Mouse (Mus musculus): ENCODE measurements around the gene Cryba1.
"Not testable (repeated sequence)": the region's sequence is repeated elsewhere in the genome, so short reads cannot be mapped to it uniquely, and the experiment has no call there.

Cryba1 gene

DNA sequence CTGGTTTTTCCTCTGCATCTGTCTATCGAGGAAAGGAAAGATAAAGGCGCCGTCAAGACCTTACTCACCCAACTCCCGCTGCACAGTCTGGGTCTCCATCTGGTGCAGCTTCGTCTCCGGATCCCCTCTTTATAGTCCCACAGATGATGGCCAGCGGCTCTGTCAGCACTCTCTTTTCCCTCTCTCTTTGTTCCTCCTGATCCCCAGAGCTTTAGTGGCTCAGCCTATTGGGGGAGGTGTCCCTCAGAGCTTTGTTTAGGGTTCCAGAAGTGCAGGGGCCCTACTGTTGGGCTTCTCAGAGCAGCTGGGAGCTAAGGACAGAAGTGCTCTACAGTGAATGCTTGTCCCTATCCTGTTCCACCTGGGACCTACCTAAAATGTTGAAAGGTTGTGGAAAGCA lies at the start of gene Cryba1:
Gene Cryba1, minus strand, starts transcription at position 101 of the 400 bp plus-strand sequence.
- no peak for DNase-seq

DNA sequence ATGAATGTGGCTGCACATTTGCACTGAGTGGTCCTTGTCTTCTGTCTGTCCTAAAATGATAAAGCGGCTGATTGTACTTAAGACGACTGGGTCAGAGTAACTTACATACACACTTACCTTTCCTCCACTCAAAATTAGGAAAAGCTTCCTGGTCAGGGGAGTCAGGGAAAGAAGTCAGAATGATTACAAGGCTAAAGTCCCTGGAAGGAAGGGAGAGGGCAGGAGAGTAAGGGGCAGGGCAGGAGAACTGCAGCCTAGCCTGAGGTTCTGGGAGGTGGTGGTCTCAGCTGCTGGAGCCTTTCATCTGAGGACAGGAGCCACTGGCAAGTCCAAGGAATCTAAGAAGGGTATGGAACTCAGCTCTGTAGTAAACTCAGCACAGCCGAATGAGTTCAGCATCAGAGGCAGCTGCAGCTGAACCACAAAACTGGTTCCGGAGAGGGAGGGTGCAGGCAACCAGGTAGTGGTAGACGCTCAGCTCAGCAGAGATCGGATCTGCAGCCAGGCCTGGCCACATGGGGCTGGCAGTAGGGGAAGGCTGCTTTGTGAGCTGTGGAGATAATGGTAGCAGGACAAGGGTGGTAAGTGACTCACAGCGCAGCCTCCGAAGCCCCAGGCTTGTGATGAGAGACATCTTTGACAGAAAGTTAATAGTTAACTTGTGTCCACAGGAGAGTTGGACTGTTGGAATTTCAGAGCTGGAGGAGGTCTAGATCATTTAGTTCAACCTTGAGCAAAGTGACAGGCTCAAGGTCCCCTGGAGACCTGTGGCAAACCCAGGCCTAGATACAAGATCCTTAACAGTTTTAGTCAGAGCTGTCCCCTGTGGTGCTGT lies 47.0 kb upstream of the Cryba1 start:
- DNase-seq, result no peak

DNA sequence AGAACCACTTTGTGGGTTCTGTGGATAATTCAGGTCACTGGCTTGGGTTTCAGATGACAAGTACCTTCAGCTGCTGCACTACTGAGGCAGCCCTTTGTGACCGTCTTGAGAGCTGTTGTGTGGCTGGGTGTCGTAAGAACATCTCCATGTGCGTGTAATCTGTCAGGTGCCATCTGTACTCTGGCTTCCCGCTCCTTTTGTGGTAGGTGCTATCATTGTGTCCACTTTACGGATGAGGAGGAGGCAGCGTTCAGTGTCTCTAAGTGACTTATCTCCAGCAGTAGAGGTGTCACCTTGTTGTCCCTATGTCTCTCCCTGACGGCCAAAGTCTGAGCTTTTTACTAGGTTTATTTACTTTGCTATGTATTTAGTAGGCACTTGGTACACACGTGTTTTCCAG lies 45.3 kb upstream of the Cryba1 start:
- no peak for DNase-seq

DNA sequence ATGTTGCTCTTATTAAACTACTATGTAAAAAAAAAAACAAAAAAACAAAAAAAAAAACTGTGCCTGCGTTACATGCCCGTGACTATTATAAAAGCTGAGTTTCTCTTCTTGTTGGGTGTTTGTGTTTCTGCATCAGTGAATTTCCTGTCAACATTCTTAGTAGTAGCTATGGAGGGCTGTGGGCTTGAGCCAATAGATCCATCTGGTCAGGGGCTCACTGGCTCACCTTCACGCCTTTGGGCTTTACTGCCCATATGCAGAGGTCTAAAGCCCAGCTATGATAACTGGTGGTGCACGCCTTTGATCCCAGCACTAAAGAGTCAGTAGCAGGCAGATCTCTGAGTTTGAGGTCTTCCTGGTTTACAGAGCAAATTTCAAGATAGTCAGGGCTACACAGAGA lies 44.4 kb upstream of the Cryba1 start:
- DNase-seq, result no peak

DNA sequence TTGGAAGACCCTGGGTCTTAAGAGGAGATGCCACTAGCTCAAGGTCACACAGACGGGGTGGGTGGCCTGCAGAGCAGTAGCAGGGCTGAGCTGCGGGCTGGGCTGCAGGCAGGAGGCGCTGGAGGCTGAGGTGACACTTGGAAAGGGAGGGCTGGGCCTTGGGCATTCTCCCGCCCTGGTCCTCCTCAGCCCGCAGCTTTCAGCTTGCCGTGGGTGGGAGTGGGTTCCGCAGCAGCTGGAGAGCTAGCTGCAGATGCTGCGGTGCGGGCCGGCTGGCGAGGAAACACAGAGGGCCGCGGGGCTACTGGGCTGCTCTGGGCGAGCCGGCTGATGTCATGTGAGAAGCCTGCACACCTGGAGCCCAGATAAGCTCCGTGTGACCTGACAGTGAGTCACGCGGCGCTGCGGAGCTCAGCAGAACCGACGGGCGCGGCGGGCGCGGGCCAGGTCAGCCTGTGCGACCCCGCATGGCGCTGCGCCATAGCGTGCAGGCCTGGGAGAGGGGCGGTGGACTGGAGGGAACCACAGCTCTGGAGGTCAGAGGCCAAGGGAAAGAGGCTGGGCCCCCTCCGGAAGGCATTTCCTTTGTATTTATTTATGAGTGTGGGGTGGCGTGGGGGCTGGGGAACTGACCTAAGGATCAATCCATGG lies 41.4 kb upstream of the Cryba1 start:
- DNase-seq, result peak; percentile 45

DNA sequence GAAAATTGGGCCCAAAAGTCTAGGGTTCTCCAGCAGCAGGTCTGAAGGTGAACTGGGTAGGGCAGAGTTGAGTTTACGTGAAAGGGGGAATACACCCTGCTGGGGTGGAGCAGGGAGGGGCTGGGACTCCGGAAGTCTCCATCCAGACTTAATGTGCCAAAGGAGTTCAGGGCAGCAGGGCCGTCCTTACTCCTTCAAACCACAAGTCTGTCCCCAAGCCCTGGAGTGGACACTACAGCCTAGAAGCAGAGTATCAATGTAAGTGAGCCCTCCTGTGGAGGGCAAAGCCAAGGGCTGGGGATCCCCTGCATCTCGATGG lies 40.3 kb upstream of the Cryba1 start:
- DNase-seq, result no peak

DNA sequence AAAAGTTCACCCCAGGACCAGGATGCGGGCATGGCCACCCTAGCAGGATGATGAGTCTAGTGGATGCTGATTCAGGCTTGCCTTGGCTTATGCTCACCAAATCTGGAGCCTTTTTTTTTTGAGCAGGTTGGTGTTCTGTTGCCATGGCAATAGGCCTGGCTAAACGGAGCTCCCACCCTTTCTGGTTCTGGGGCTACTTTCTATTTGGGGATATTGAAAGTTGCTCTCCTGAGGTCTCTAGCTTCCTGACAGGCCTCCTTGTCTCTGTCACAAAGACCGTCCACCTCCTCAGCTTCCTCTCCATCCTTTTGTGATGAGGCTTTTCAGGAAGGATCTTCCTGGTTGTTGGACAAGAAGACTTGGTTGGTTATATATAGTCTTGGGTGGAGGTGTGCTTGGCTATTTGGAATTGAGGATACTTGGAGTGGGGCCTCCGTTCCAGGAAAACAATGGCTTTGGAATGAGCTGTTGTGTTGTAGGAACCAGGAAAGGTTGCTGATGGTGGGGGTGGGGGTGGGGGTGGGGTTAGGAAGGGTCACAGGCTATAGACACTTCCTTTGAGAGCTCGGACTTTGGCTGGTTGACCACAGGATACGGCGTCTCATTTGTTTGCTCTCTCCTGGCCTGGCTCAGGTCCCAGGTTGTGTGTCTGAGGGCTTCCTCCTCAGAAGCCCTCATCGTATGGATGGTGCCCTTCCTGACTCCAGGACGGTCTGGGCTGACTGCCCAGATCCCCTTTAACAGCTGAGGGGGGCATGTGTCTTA lies 39.8 kb upstream of the Cryba1 start:
- DNase-seq, result peak; percentile 74

DNA sequence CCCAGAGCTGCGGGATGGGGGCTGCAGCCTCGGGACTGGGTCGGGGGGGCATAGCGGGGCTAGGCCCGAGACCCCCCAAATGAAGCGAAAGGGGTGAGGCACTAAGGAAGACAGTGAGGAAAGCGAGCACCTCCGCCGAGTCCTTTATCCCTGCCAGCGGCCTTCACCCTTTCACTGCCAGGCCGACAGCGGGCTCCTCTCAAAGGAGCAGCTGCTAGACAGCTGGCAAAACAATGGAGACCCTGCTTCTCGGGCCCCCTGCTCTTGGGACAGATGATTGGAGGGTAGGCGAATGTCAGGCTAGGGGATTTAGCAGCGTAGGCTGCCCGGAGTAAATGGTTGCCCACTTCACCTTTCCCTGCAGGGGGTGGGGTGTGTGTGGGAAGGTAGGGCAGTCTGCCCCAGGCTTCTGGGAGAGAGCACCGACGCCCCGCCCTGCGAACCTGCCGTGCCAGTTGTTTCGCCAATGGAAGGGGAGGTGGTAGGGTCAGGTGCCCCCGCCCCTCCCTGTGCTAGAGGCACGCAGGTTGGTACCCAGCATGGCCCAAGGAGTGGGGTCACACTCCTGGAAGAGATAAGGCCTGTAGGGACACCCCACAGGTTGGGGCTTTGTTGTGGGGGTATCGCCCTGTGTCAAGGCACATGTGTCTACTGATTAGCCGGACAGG lies 38.7 kb upstream of the Cryba1 start:
- DNase-seq, result no peak

DNA sequence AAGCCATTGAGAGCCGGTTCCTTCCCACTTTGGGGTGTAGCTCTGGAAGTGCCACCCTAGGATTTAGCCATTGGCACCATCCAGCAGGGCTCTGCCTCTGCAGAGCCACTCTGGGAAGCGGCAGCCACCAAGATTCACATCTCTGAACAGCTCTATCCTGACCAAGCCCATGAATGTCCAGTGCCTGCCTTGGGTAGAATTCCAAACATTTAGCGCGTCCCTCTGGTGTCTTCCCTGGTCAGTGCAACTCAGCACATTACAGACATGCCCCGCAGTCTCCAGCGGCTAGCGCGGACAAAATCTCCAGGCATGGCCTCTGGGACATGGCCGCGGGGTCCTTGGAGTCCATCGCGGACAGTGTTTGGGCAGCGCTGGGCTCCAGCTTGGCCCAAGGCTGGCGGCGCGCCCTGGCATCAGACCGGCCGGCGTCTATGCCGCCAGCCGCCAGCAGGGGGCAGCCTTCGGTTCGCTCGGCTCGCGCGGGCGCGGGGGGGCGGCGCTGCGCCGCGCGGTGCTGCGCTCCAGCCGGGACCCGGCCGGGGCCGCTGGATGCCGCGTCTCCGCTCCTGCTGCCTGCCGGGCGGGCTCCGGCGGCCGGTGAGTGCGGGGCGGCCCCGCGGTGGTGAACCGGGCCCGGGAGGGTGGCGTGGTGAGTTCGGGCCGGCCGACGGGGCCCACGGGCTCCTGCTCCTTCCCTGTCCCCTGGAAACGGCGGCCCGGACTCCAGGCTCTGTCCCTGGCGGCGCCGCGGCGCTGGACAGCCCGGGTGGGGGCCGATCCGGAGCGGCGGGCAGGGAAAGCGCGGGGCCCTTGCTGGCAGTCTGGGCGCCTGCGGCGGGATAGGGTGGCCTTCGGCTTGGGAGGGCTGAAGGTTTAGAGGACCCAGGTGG lies 37.9 kb upstream of the Cryba1 start, which contains the start of gene Myo18a:
Gene Myo18a, plus strand, starts transcription at position 464 of the 890 bp plus-strand sequence.
- DNase-seq, result peak; percentile 70

DNA sequence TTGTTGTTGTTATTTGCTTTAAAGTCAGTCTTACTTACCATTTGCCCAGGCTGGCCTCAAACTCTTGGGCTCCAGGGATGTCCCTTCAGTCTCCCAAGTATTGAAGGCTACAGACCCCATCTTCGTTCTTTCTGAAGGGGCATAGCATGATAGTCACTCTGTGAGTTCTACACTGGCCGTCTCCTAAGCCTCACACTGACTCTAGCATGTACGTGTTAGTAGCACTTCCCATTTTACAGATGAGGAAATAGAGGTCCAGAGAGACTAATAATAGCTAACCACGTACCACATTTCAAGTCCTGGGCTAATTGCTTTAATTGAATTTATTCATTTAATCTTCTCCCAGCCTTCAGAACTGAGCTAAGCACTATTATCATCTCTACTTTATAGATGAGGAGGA lies 34.9 kb upstream of the Cryba1 start:
- DNase-seq, result no peak

DNA sequence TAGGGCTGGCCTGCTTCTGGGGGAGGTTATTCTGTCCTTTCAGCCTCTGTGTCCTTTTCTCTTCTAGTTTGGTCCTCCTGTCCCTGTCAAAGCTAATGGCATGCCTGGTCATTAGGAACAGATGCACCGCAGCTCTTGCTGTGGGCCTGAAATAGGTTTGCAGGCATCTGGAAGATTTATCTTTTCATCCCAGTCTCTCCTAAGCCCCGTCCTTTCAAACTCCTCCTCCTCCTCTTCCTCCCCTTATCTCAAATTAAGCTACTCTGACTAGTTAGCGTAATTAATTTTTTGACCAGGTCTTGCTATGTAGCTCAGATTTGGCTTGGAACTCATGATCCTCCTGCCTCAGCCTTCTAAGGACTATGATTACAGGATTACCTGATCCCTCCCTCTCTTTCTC lies 28.4 kb upstream of the Cryba1 start:
- DNase-seq, result no peak

DNA sequence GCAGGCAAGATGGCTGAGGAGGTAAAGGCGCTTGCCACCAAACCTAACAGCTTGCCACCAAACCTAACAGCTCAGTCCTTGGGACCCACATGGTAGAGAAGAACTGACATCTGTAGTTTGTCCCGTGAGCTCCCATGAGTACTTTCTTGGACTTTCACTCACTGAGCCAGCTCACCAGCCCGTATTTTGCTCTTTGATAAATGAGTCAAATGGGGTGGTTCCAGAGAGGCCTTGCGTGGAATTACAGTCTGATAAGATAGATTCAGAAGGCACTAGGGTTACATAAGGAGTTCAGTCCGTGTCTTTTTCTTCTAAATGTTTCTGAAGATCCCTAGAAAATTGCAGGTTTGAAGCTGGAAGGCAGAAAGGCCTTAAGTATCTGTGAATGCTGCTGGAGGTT lies 27.4 kb upstream of the Cryba1 start:
- DNase-seq, result no peak

DNA sequence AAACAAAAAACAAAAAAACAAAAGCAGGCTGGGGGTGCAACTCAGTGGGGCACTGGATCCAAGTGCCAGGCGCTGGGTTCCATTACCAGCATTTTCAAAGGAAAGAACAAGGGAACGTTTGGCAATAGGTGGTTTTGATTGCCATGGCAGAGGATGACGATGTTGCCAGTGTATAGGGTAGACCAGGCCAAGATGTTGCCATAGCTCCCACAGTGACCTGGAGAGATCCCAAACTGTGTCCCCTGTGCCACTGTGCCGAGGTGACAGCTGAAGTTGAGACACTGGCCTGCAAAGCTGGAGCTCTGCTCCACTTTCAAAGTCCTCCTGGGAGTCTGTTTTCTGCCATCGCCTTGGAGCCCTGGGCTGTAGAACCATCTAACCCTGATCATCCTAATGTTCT lies 23.9 kb upstream of the Cryba1 start:
- no peak for DNase-seq

DNA sequence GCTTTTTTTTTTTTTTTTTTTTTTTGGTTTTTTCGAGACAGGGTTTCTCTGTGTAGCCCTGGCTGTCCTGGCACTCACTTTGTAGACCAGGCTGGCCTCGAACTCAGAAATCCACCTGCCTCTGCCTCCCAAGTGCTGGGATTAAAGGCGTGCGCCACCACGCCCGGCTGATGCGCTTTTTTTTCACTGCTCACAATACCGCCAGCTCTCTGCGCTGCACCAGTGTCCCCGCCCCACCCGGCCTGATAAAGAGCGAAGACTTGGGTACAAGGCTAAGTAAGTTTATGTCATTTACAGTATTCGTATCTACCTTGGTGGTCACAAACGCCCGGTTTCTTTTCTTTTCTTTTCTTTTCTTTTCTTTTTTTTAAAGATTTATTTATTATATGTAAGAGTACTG lies 22.0 kb upstream of the Cryba1 start:
- not testable (repeated sequence) for DNase-seq

DNA sequence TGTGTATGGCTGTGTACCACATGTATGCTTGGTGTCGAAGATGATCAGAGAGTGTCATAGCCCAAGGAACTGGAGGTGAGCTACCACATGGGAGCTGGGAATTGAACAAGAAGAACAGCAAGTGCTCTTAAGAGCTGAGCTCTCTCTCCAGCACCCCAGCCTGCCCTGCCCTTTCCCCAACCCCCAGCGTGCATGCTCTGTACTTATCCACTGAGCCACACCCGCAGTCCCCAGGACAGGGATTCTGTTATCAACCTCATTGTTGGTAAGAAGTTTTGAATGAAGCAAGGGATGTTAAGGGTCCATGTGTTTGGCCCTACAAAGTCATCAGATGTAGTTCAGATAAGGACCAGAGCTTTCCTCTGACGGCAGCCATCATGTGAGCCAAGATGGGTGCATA lies 21.6 kb upstream of the Cryba1 start:
- no peak for DNase-seq

DNA sequence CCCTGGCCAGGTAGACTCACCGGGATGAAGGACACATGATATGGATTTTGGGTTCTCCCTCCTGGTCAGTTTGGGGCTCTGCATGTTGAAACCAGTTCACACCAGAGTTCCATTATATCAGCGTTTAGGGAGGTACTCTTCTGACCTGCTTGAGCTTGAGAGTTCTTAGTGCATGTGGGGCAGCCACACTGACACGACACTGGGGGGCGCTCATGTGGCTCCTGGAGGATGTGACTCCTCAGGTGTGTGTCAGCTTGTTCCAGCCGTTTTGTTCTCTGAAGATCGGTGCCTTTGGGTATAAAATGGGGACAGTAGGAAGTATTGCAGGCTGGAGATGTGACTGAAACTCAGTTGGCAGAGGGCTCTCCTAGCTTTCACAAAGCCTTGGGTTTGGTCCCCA lies 18.9 kb upstream of the Cryba1 start:
- DNase-seq, result no peak

DNA sequence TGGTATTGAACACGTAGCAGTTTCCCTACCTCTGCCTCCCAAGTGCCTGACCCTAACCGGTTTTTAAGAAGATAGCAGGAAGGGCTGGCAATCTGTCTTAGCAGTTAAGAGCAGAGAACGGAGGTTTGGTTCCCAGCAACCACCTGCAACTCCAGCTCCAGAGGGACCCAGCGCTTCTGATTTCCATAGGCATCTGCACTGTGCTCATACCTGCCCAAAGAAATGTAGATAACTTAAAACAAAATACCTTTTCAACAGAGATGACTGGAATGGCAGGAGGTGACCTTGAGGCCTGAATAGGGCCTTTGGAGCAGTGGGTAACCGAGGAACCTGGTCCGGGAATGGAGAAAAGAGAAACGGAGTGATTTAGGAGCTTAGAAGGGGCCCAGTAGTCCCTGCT lies 13.5 kb upstream of the Cryba1 start:
- DNase-seq, result no peak

DNA sequence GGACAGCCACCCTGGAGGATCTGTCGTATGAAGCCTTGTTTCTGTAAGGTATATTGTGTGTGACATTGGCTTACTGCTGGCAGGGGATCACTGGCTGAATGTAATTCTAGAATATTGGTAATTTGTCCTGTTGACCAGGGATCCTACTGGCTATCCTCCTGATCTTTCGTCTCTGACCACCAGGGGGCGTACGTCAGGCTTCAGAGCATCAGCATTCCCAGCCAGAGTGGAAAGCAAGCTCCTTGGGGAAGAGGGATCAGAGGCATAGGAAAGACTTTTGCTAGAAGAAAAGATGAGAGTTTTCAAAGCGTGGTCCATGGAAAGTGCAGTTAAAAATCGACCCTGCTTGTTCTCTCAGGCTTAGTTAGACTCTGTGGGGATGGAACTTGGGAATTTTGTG lies 12.2 kb upstream of the Cryba1 start:
- peak; percentile 77 for DNase-seq

DNA sequence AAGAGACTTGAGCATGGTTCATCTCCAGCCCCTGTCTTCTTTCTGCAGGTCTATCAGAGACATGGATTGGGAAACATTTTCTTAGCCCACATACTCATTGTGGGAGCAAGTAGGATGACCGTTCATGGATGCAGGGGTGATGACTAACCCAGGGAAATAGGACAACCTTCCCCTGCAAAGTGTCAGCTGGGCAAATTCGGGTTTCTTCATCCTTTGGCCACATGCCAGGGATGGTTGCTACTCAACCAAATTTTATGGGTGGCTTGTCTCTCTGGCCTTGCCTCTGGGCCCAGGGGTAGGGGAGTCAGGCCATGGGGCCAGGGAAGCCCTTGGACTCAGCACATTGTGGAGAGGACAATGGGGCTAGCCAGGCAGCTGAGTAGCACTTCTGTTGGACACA lies 3.5 kb upstream of the Cryba1 start:
- DNase-seq, result no peak

DNA sequence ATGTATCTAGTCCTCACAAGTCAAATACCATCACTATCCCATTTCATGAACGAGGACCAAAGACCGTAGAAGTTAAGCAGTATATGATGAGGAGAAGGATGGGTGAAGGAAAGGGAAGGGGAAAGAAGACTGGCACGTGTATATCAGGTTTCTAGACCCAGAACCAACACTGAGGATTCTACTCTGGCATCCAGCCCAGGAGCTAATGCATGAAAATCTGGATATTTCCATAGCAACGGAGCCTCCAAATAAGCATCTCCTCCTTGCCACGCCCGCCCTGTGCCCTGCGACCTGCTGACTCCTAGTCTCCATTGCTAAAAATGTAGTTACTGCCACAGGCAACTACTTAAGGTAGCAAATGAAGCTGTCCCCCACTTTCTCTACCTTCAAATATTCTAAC lies 317 bp downstream of the Cryba1 start:
- no peak for DNase-seq

DNA sequence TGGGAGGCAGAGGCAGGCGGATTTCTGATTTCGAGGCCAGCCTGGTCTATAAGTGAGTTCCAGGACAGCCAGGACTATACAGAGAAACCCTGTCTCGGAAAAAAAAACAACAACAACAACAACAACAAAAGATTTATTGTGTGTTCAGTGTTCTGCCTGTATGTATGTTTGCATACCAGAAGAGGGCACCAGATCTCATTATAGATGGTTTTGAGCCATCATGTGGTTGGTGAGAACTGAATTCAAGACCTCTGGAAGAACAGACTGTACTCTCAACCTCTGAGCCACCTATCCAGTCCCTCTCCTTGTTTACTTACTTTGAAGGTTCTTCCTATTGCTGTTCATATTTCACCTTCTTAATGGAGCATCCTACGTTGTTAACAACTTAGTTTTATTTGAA lies 3.7 kb downstream of the Cryba1 start:
- DNase-seq, result no peak

DNA sequence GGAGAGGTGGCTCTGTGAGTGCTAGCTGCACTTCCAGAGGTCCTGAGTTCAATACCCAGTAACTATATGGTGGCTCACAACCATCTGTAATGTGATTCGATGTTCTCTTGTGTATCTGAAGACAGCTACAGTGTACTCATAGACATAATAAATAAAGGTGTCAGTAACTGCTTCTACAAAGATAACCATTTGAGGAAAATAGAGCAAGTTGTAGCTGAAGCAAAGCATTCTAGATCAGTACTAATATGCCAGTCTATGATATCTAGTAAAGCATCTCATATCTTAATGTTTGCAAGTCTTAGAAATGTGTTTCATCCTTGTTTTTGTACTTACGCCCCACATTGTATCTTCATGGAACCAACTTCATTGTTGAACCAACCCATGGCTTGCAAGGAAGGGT lies 6.0 kb downstream of the Cryba1 start:
- no peak for DNase-seq

Measured in layer of hippocampus, adult 9-11 months (tissue).